Mouse (Mus musculus) testis, adult 2 months (tissue): ENCODE data around the gene Tmem138.

Source experiments
- CTCF ChIP-seq: fragments of 200-500 bp; IDR thresholded peaks from 2 replicates; pipeline ENCODE4 v1.5.1; 2012; ENCODE audit warnings: low read depth, mild to moderate bottlenecking, inconsistent platforms, low read length, moderate library complexity; ENCODE audit not compliant: control insufficient read depth, insufficient read depth, insufficient replicate concordance
- POLR2A ChIP-seq: fragments of 200-500 bp; IDR thresholded peaks from 2 replicates; pipeline ENCODE4 v1.6.1; 2012; ENCODE audit warnings: low read depth, mild to moderate bottlenecking, inconsistent platforms, low read length, moderate library complexity; ENCODE audit not compliant: control insufficient read depth

- no peak for TF ChIP-seq POLR2A
- TF ChIP-seq CTCF = no peak
Measured at GRCm38 (mm10) chr19:10581984-10582383, 4.8 kb upstream of the Tmem138 start.
